Mouse (Mus musculus) lung, embryonic 16.5 days (tissue): Measurements from ENCODE around the gene Hydin. TPM values are rescaled to one million over a fixed set of nuclear protein-coding genes. Genes with fewer than 3 reads are reported as not detected.
"Not testable (repeated sequence)": the region's sequence is repeated elsewhere in the genome, so short reads cannot be mapped to it uniquely, and the experiment has no call there.

Experiments
- ATAC-seq: fragments of 200-750 bp; cut with Nextera tagmentation; 2 replicates; pipeline ENCODE4 v1.8.0; 2017; ENCODE audit warnings: low read depth, mild to moderate bottlenecking, moderate library complexity
- H3K27ac ChIP-seq: fragments of 300-500 bp; sonication (generic); 2 replicates; pipeline ENCODE4 v1.5.1; 2014; ENCODE audit warnings: mild to moderate bottlenecking, control low read depth, low read length
- H3K27me3 ChIP-seq: fragments of 300-500 bp; sonication (generic); 2 replicates; pipeline ENCODE4 v1.6.1; 2014; ENCODE audit warnings: low read depth, low read length, mixed read lengths; ENCODE audit not compliant: control insufficient read depth, insufficient read depth
- H3K36me3 ChIP-seq: fragments of 300-500 bp; sonication (generic); 2 replicates; pipeline ENCODE4 v1.6.1; 2014; ENCODE audit warnings: low read length; ENCODE audit not compliant: control insufficient read depth, insufficient read depth
- H3K4me1 ChIP-seq: fragments of 300-500 bp; sonication (generic); replicated peaks from 2 replicates; pipeline ENCODE4 v1.6.1; 2014; ENCODE audit warnings: low read length, mixed read lengths; ENCODE audit not compliant: control insufficient read depth, insufficient read depth
- H3K4me2 ChIP-seq: fragments of 300-500 bp; sonication (generic); 2 replicates; pipeline ENCODE4 v1.6.1; 2014; ENCODE audit warnings: low read depth, low read length, control low read depth
- H3K4me3 ChIP-seq: fragments of 300-500 bp; sonication (generic); 2 replicates; pipeline ENCODE4 v1.5.1; 2014; ENCODE audit warnings: mild to moderate bottlenecking, low read length, control low read depth
- H3K9ac ChIP-seq: fragments of 300-500 bp; sonication (generic); 2 replicates; pipeline ENCODE4 v1.6.1; 2014; ENCODE audit warnings: low read length, control low read depth
- H3K9me3 ChIP-seq: fragments of 300-500 bp; sonication (generic); 2 replicates; pipeline ENCODE4 v1.6.1; 2016; ENCODE audit warnings: low read length; ENCODE audit not compliant: control insufficient read depth
- WGBS: fragments of 180-500 bp; shearing (Covaris S2); extraction: QIAGEN DNeasy Blood & Tissue Kit; methylation state at CpG from one replicate; pipeline ENCODE4 v1.1.7; 2014; 5-methylcytosine and 5-hydroxymethylcytosine counted together
- polyA plus RNA-seq: library from polyadenylated mRNA; unstranded; fragments of >200 nt; fragmentation: Nextera tagmentation; extraction: Ambion mirVana; gene quantifications from 2 replicates; pipeline ENCODE4 v1.2.1, GENCODE M21; 2015

Gene Hydin
- polyA plus RNA-seq, 1 experiment from 2014 or later, result 0.79 TPM

- WGBS, result 87% methylated on average over 1 of the region's 1 CpGs
- no peaks in the 10 kb centered on the region for H3K4me1 ChIP-seq
- no peak overlapping the region for H3K9ac ChIP-seq
- peaks cover 4% of the 10 kb centered on the region; the same call in 1 of the 2 replicates for H3K9me3 ChIP-seq
- no peaks in the 10 kb centered on the region for H3K36me3 ChIP-seq
- ATAC-seq, result no peak
- no peak overlapping the region for H3K4me3 ChIP-seq
- H3K27ac ChIP-seq, result no peak overlapping the region
- peaks cover 1% of the 10 kb centered on the region; the same call in 1 of the 2 replicates for H3K27me3 ChIP-seq
- no peak overlapping the region for H3K4me2 ChIP-seq
Measured at GRCm38 (mm10) chr8:110550343-110550742, 283.6 kb downstream of the Hydin start.

GRCm38 (mm10) chr8:110552111-110552510, 285.3 kb downstream of the Hydin start:
- not testable (repeated sequence) for H3K9ac ChIP-seq, H3K4me2 ChIP-seq, H3K27ac ChIP-seq, H3K27me3 ChIP-seq, H3K4me3 ChIP-seq, H3K9me3 ChIP-seq, H3K36me3 ChIP-seq, H3K4me1 ChIP-seq, ATAC-seq

- no peak for ATAC-seq
Measured at GRCm38 (mm10) chr8:110592641-110593040, 325.9 kb downstream of the Hydin start.

GRCm38 (mm10) chr8:110594164-110594563, 327.4 kb downstream of the Hydin start:
- H3K4me1 ChIP-seq, result no peaks in the 10 kb centered on the region
- H3K36me3 ChIP-seq, result no peaks in the 10 kb centered on the region
- no peak overlapping the region for H3K4me3 ChIP-seq
- H3K9me3 ChIP-seq, result no peaks in the 10 kb centered on the region
- ATAC-seq, result no peak
- no peaks in the 10 kb centered on the region for H3K27me3 ChIP-seq
- H3K9ac ChIP-seq, result no peak overlapping the region
- 69% methylated on average over 6 of the region's 6 CpGs for WGBS
- no peak overlapping the region for H3K4me2 ChIP-seq
- no peak overlapping the region for H3K27ac ChIP-seq

More at GRCm38 (mm10) chr8:110592641-110593040, 325.9 kb downstream of the Hydin start:
- 74% methylated on average over 9 of the region's 9 CpGs for WGBS
- Histone ChIP-seq H3K9ac (no peak overlapping the region), H3K4me2 (no peak overlapping the region), H3K36me3 (no peaks in the 10 kb centered on the region), H3K27ac (no peak overlapping the region), H3K27me3 (no peaks in the 10 kb centered on the region), H3K4me3 (no peak overlapping the region), H3K9me3 (no peaks in the 10 kb centered on the region), H3K4me1 (no peaks in the 10 kb centered on the region)

- WGBS, result 0% methylated on average over 1 of the region's 1 CpGs
- H3K9me3 ChIP-seq, result no peaks in the 10 kb centered on the region
Measured at GRCm38 (mm10) chr8:110604556-110604955, 337.8 kb downstream of the Hydin start.

GRCm38 (mm10) chr8:110605401-110606015, 338.7 kb downstream of the Hydin start:
- H3K27ac ChIP-seq, result no peak overlapping the region
- no peaks in the 10 kb centered on the region for H3K9me3 ChIP-seq
- H3K4me3 ChIP-seq, result no peak overlapping the region
- H3K36me3 ChIP-seq, result no peaks in the 10 kb centered on the region
- WGBS, result 49% methylated on average over 6 of the region's 6 CpGs
- H3K4me2 ChIP-seq, result no peak overlapping the region
- no peak overlapping the region for H3K9ac ChIP-seq
- no peaks in the 10 kb centered on the region for H3K4me1 ChIP-seq
- no peak for ATAC-seq
- H3K27me3 ChIP-seq, result no peaks in the 10 kb centered on the region

More at GRCm38 (mm10) chr8:110604556-110604955, 337.8 kb downstream of the Hydin start:
- Histone ChIP-seq H3K27me3 (no peaks in the 10 kb centered on the region), H3K9ac (no peak overlapping the region), H3K36me3 (no peaks in the 10 kb centered on the region), H3K4me3 (no peak overlapping the region), H3K4me2 (no peak overlapping the region), H3K27ac (no peak overlapping the region), H3K4me1 (no peaks in the 10 kb centered on the region)
- no peak for ATAC-seq

- Histone ChIP-seq H3K9ac (no peak overlapping the region), H3K4me3 (no peak overlapping the region), H3K4me2 (no peak overlapping the region), H3K27ac (no peak overlapping the region), H3K27me3 (no peaks in the 10 kb centered on the region; the same call in 1 of the 2 replicates), H3K36me3 (no peaks in the 10 kb centered on the region), H3K9me3 (no peaks in the 10 kb centered on the region), H3K4me1 (peaks cover 8% of the 10 kb centered on the region)
- no peak for ATAC-seq
- WGBS, result 66% methylated on average over 3 of the region's 3 CpGs
Measured at GRCm38 (mm10) chr8:110615730-110616129, 349.0 kb downstream of the Hydin start.

- H3K27me3 ChIP-seq, result no peaks in the 10 kb centered on the region; the same call in 1 of the 2 replicates
- peak overlapping the region; percentile 90 for H3K4me2 ChIP-seq
- no peaks in the 10 kb centered on the region for H3K9me3 ChIP-seq
- H3K4me3 ChIP-seq, result peak overlapping the region; percentile 98
- WGBS, result 22% methylated on average over 14 of the region's 14 CpGs
- peak overlapping the region; percentile 59 for H3K9ac ChIP-seq
- no peak overlapping the region for H3K27ac ChIP-seq
- H3K36me3 ChIP-seq, result no peaks in the 10 kb centered on the region
- peaks cover 8% of the 10 kb centered on the region for H3K4me1 ChIP-seq
- no peak for ATAC-seq
Measured at GRCm38 (mm10) chr8:110617801-110618358, 351.1 kb downstream of the Hydin start.

GRCm38 (mm10) chr8:110618391-110619207, 351.8 kb downstream of the Hydin start, which contains the start of gene Vac14:
Gene Vac14, plus strand, starts transcription at chr8:110618585.
- peak; percentile 97 for ATAC-seq
- WGBS, result under 1% methylated on average over 66 of the region's 67 CpGs

More at GRCm38 (mm10) chr8:110618391-110619207, 351.8 kb downstream of the Hydin start, which contains the start of gene Vac14:
- H3K27me3 ChIP-seq, result no peaks in the 10 kb centered on the region; the same call in 1 of the 2 replicates
- H3K4me3 ChIP-seq, result peak within 1 kb of the TSS; percentile 98
- H3K27ac ChIP-seq, result no peak within 1 kb of the TSS
- peak within 1 kb of the TSS; percentile 80 for H3K9ac ChIP-seq
- no peaks in the 10 kb centered on the region for H3K36me3 ChIP-seq
- H3K4me2 ChIP-seq, result peak within 1 kb of the TSS; percentile 90
- peaks cover 8% of the 10 kb centered on the region for H3K4me1 ChIP-seq
- H3K9me3 ChIP-seq, result no peaks in the 10 kb centered on the region
